Comparison of ENCODE assay signal across 10 mouse cellular contexts in the genomic region with DNA sequence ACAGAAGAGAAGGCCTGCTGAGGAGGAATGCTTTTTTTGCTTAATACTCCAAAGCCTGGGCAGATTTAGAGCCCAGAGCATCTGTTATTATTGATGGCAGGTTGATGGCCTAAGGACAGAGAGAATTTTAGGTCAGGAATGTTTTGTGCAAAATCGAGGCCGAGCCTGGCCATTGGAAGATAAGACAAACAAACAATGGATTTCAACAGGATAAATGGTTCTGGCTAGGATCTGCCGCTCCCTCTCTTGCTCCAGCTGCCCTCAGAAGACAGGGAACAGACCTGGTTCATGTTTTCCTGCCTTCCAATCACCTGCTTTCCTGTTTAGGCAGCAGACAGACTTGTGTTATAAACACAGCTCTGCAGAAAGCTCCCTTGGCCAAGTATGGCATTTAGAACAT. TPM values are rescaled to one million over a fixed set of nuclear protein-coding genes. Genes with fewer than 3 reads are reported as not detected.
"Had no signal": no experiment of that assay in that cellular context is flagged by ENCODE, and none has a peak within 500 bp of the region (broad histone marks: within the 10 kb centered on the region; RNA-seq: fewer than 3 reads in every experiment).

No protein-coding gene starts in this region.

- H3K9ac ChIP-seq: liver, embryonic 12.5 days; lung, embryonic 15.5 days had no signal

- H3K27me3 ChIP-seq: liver, embryonic 12.5 days; lung, embryonic 15.5 days; megakaryocyte, embryonic 14.5 days had no signal

- H3K4me3 ChIP-seq: left cerebral cortex, adult 2 months; limb, embryonic 10.5 days; liver, embryonic 12.5 days; lung, embryonic 15.5 days; megakaryocyte, embryonic 14.5 days had no signal

- ATAC-seq: liver, embryonic 12.5 days had no signal

- DNase-seq: kidney, adult 8-10 months; kidney, postnatal 25 days; lung, postnatal 14 days had no signal

- H3K4me2 ChIP-seq: liver, embryonic 12.5 days; lung, embryonic 15.5 days; midbrain, embryonic 11.5 days had no signal

- H3K27ac ChIP-seq: left cerebral cortex, adult 2 months; limb, embryonic 10.5 days; liver, embryonic 12.5 days; lung, embryonic 15.5 days; macrophage had no signal

- H3K36me3 ChIP-seq: limb, embryonic 10.5 days; lung, embryonic 15.5 days had no signal

- H3K9me3 ChIP-seq: limb, embryonic 10.5 days; liver, embryonic 12.5 days; lung, embryonic 15.5 days; megakaryocyte, embryonic 14.5 days had no signal

RNA-seq across cellular contexts. Expression of a gene that starts 55.9 kb away (rescaled TPM):
- polyA plus RNA-seq: macrophage had no signal
